Mouse (Mus musculus): ENCODE results near the gene Rala. TPM values are rescaled to one million over a fixed set of nuclear protein-coding genes. Genes with fewer than 3 reads are reported as not detected.

Gene Rala
- polyA plus RNA-seq (2017; shearing (Covaris generic)) = 7.8 TPM

DNA sequence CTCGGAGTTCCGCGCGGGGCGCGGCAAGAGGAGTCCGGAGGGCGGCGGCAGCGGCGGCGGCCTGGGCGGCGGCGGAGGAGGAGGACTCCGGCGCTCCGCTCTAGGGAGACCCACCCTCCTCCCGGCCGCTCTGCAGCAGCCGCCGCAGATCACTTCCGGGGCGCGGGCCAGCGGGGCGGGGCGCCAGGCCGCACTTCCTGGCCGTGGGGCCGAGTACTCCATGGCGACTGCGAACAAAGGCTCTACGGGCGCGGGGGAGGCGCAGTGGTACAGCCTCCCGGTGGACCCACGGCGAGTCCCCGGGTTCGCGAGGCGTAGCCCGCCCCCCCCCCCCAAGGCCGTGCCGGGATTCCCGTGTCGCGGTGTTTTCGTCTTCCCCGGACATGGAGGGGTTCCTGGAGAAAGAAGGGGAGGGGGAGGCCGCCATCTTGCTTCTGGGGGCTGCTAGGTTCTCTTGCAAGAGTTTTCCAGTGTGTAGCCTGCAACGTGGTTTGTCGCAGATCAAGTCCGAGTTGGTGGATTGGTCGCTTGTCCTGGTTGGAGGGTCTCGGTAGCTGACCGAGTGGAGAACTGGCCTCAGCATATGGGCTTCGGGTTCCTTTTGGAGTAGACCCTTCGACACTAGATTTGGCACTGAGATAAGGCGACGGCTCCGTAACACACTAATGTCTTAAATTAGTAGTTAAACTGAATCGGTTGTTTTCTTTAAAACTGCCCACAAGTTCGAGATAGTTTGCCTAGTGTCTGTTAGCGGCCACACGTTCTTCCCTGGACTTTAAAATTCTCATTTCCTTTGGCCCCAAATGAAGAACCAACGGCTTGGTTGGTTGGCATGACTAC is at the start of gene Rala:
Rala (minus strand) TSS at position 162 of the 840 bp plus-strand sequence.

DNA sequence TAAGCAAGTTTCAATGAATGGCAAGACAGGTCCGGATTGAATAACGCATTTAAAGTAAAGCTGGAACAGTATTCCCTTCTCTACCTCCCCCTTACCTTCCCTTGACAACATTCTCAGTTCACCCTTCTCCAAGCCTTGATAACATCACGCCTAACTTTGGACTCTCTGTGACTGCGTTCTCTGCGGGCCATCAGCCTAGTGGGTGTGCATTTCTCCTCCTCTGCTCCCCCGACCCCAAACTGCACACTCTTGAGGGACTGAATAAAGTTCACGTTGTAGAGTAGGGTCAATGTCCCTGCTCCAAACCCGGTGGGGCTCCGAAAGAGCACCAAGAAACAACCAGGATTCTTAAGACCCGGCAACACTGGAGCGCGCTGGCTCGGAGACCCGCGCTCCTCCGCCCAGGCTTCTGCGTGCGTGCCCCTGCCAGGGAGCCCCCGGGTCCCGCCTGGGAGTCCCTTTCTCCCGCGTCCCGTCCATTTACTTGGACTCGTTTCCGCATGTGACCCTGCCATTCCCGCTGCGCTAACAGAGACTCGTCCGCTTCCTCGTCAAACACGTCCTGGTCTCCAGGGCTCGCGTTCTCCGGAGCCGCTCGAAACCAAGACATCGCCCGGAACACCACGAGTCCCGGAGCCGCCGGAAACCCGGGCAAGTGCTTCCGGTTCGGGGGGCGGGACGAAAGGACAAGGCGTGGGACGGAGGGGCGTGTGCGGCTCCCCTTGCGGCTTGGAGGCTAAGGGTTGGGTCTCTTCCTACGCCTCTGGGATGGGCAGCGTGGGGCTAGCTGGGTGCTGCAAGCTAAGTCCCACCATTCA is 48.9 kb upstream of the Rala start, which contains the start of gene Yae1d1:
Yae1d1 (minus strand) TSS at position 653 of the 818 bp plus-strand sequence.

Other genes with a start within 250 kb of the Rala start
- gene Mplkip, start 249.0 kb downstream of the Rala start, polyA plus RNA-seq (2017; shearing (Covaris generic)) = 28.5 TPM
- gene Sugct, start 248.7 kb downstream of the Rala start, polyA plus RNA-seq (2017; shearing (Covaris generic)) = 0.89 TPM
- 13.8 TPM for gene Cdk13, start 139.1 kb downstream of the Rala start, polyA plus RNA-seq (2017; shearing (Covaris generic))
- gene Yae1d1, start 49.1 kb upstream of the Rala start, polyA plus RNA-seq (2017; shearing (Covaris generic)) = 26.9 TPM

Data from CD4-positive, CD25-positive, alpha-beta regulatory T cell, adult 9 weeks (primary cell).